ENCODE assay signal across 8 mouse cellular contexts in genomic region chr8:121935341-121936294, GRCm38 (mm10). TPM values are rescaled to one million over a fixed set of nuclear protein-coding genes. Genes with fewer than 3 reads are reported as not detected.
A peak's percentile ranks its signal among the peaks of the same experiment; 100 is the strongest.
DNase-seq lines count a peak whose midpoint lies in the region; ATAC-seq and TF ChIP-seq lines count a peak whose summit lies in the region.

No protein-coding gene starts in this region.

- ATAC-seq in neural tube, embryonic 11.5 days (ENCODE audit: insufficient read depth, low FRiP score, low TSS enrichment), result peak; percentile 69; the same call in 1 of the 2 replicates
- peak; percentile 85 for ATAC-seq in hindbrain, embryonic 12.5 days (ENCODE audit: low FRiP score)
- ATAC-seq in lung, postnatal 0 days, result no peak
- peak; percentile 34; the same call in 1 of the 2 replicates for ATAC-seq in stomach, embryonic 16.5 days (ENCODE audit: insufficient read depth, low FRiP score)

- TF ChIP-seq EP300 in lung, postnatal 0 days (IDR thresholded peaks at IDR 0.05), result no peak

- WGBS in neural tube, embryonic 11.5 days, result 57% methylated on average over 12 of the region's 12 CpGs
- 42% methylated on average over 12 of the region's 12 CpGs for WGBS in hindbrain, embryonic 12.5 days
- 46% methylated on average over 12 of the region's 12 CpGs for WGBS in lung, postnatal 0 days
- 51% methylated on average over 12 of the region's 12 CpGs for WGBS in stomach, embryonic 16.5 days

- no peak overlapping the region for H3K9ac ChIP-seq in neural tube, embryonic 11.5 days (ENCODE audit: low read length)
- no peak overlapping the region; the same call in 1 of the 2 replicates for H3K9ac ChIP-seq in hindbrain, embryonic 12.5 days
- no peak overlapping the region for H3K9ac ChIP-seq in lung, postnatal 0 days (replicated peaks; ENCODE audit: low read depth)
- 0 out of 2 replicates have a peak overlapping the region, but pooled peaks have one; percentile 3 for H3K9ac ChIP-seq in stomach, embryonic 16.5 days (ENCODE audit: low read length)

- H3K4me3 ChIP-seq in neural tube, embryonic 11.5 days (ENCODE audit: low read depth, low read length), result no peak overlapping the region
- no peak overlapping the region for H3K4me3 ChIP-seq in hindbrain, embryonic 12.5 days
- no peak overlapping the region for H3K4me3 ChIP-seq in lung, postnatal 0 days (ENCODE audit: low read depth, low read length)
- H3K4me3 ChIP-seq in stomach, embryonic 16.5 days (replicated peaks; ENCODE audit: low read length), result no peak overlapping the region

- peak; percentile 63 for TF ChIP-seq CTCF in lung, postnatal 0 days (IDR thresholded peaks at IDR 0.05)

- peak; percentile 51 for DNase-seq in adrenal gland, postnatal 14 days
- no peak for DNase-seq in adrenal gland, postnatal 10 days
- DNase-seq in neural tube, embryonic 11.5 days (ENCODE audit: low spot score), result peak; percentile 60
- no peak for DNase-seq in neural tube, embryonic 10.5 days (ENCODE audit: extremely low spot score, low spot score)
- DNase-seq in lung, postnatal 0 days (ENCODE audit: low spot score), result peak; percentile 40
- no peak for DNase-seq in urinary bladder, postnatal 25 days (ENCODE audit: low spot score)

- H3K36me3 ChIP-seq in neural tube, embryonic 11.5 days (ENCODE audit: control insufficient read depth, insufficient read depth, low read length), result no peaks in the 10 kb centered on the region
- H3K36me3 ChIP-seq in hindbrain, embryonic 12.5 days, result no peaks in the 10 kb centered on the region
- no peaks in the 10 kb centered on the region for H3K36me3 ChIP-seq in lung, postnatal 0 days (ENCODE audit: insufficient read depth, low read length)
- no peaks in the 10 kb centered on the region for H3K36me3 ChIP-seq in stomach, embryonic 16.5 days (ENCODE audit: control insufficient read depth, insufficient read depth, low read length)

- H3K4me2 ChIP-seq in neural tube, embryonic 11.5 days (ENCODE audit: low read depth), result no peak overlapping the region
- H3K4me2 ChIP-seq in hindbrain, embryonic 12.5 days (replicated peaks), result 0 out of 2 replicates have a peak overlapping the region, but pooled peaks have one; percentile 11
- H3K4me2 ChIP-seq in lung, postnatal 0 days (replicated peaks; ENCODE audit: low read depth, low read length), result no peak overlapping the region
- no peak overlapping the region for H3K4me2 ChIP-seq in stomach, embryonic 16.5 days (ENCODE audit: low read depth, low read length)

- H3K9me3 ChIP-seq in neural tube, embryonic 11.5 days (ENCODE audit: control insufficient read depth, low read length), result no peaks in the 10 kb centered on the region
- H3K9me3 ChIP-seq in hindbrain, embryonic 12.5 days (replicated peaks), result no peaks in the 10 kb centered on the region
- no peaks in the 10 kb centered on the region for H3K9me3 ChIP-seq in lung, postnatal 0 days (ENCODE audit: low read length)
- H3K9me3 ChIP-seq in stomach, embryonic 16.5 days (replicated peaks; ENCODE audit: control insufficient read depth, low read length), result no peaks in the 10 kb centered on the region

- peaks cover 7% of the 10 kb centered on the region; the same call in 1 of the 2 replicates for H3K4me1 ChIP-seq in neural tube, embryonic 11.5 days (ENCODE audit: control insufficient read depth, insufficient read depth, low read length)
- H3K4me1 ChIP-seq in hindbrain, embryonic 12.5 days, result peaks cover 24% of the 10 kb centered on the region
- no peaks in the 10 kb centered on the region for H3K4me1 ChIP-seq in lung, postnatal 0 days (ENCODE audit: insufficient read depth, low read depth, low read length)
- H3K4me1 ChIP-seq in stomach, embryonic 16.5 days (ENCODE audit: control insufficient read depth, insufficient read depth, low read length), result peaks cover 6% of the 10 kb centered on the region; the same call in 1 of the 2 replicates

- 0 out of 2 replicates have a peak overlapping the region, but pooled peaks have one; percentile 8 for H3K27ac ChIP-seq in neural tube, embryonic 11.5 days (ENCODE audit: low read depth, low read length)
- H3K27ac ChIP-seq in hindbrain, embryonic 12.5 days, result peak overlapping the region; percentile 79
- H3K27ac ChIP-seq in lung, postnatal 0 days (ENCODE audit: low read length), result no peak overlapping the region
- peak overlapping the region; percentile 3; the same call in 1 of the 2 replicates for H3K27ac ChIP-seq in stomach, embryonic 16.5 days (ENCODE audit: low read length)

- no peaks in the 10 kb centered on the region for H3K27me3 ChIP-seq in neural tube, embryonic 11.5 days (ENCODE audit: control insufficient read depth, insufficient read depth, low read length)
- no peaks in the 10 kb centered on the region for H3K27me3 ChIP-seq in hindbrain, embryonic 12.5 days
- no peaks in the 10 kb centered on the region for H3K27me3 ChIP-seq in lung, postnatal 0 days (replicated peaks; ENCODE audit: insufficient read depth, low read length)
- H3K27me3 ChIP-seq in stomach, embryonic 16.5 days (ENCODE audit: control insufficient read depth, insufficient read depth, low read length), result no peaks in the 10 kb centered on the region

RNA-seq across cellular contexts. Expression of gene Car5a, which starts 9.1 kb away (rescaled TPM):
- 0.30 and 6.4 TPM in 2 replicates for total RNA-seq in adrenal gland, postnatal 14 days (2021)
- 1 to 10 TPM; 2.3 to 4.6 TPM for total RNA-seq in adrenal gland, postnatal 10 days (2021)
- polyA plus RNA-seq in neural tube, embryonic 11.5 days (2014; fragmentation: Nextera tagmentation; extraction: Ambion mirVana), result not detected in 2 replicates
- 0.18 TPM in 1 of 2 replicates, not detected in the other for polyA plus RNA-seq in hindbrain, embryonic 12.5 days (2016; fragmentation: Nextera tagmentation; extraction: Ambion mirVana)
- 0.37 and 0.61 TPM in 2 replicates for polyA plus RNA-seq in lung, postnatal 0 days (2015; fragmentation: Nextera tagmentation; extraction: Ambion mirVana)
- 0.19 and 0.40 TPM in 2 replicates for polyA plus RNA-seq in stomach, embryonic 16.5 days (2015; fragmentation: Nextera tagmentation; extraction: Ambion mirVana)

RNA-seq across cellular contexts. Expression of gene Banp, which starts 13.9 kb away (rescaled TPM):
- total RNA-seq in adrenal gland, postnatal 14 days (2021), result 30.4 and 31.2 TPM in 2 replicates
- total RNA-seq in adrenal gland, postnatal 10 days (2021), result 10 to 100 TPM; 14.0 to 21.3 TPM
- polyA plus RNA-seq in neural tube, embryonic 11.5 days (2014; fragmentation: Nextera tagmentation; extraction: Ambion mirVana), result 60.6 and 61.4 TPM in 2 replicates
- 48.3 and 57.3 TPM in 2 replicates for polyA plus RNA-seq in hindbrain, embryonic 12.5 days (2016; fragmentation: Nextera tagmentation; extraction: Ambion mirVana)
- polyA plus RNA-seq in lung, postnatal 0 days (2015; fragmentation: Nextera tagmentation; extraction: Ambion mirVana), result 17.1 and 30.7 TPM in 2 replicates
- 35.9 and 36.4 TPM in 2 replicates for polyA plus RNA-seq in stomach, embryonic 16.5 days (2015; fragmentation: Nextera tagmentation; extraction: Ambion mirVana)

RNA-seq across cellular contexts. Expression of gene Slc7a5, which starts 28.1 kb away (rescaled TPM):
- total RNA-seq in adrenal gland, postnatal 14 days (2021), result 41.4 and 46.8 TPM in 2 replicates
- total RNA-seq in adrenal gland, postnatal 10 days (2021), result 10 to 100 TPM; 32.0 to 47.2 TPM
- polyA plus RNA-seq in neural tube, embryonic 11.5 days (2014; fragmentation: Nextera tagmentation; extraction: Ambion mirVana), result 37.3 and 38.1 TPM in 2 replicates
- 29.4 and 33.2 TPM in 2 replicates for polyA plus RNA-seq in hindbrain, embryonic 12.5 days (2016; fragmentation: Nextera tagmentation; extraction: Ambion mirVana)
- 4.3 and 7.5 TPM in 2 replicates for polyA plus RNA-seq in lung, postnatal 0 days (2015; fragmentation: Nextera tagmentation; extraction: Ambion mirVana)
- polyA plus RNA-seq in stomach, embryonic 16.5 days (2015; fragmentation: Nextera tagmentation; extraction: Ambion mirVana), result 19.8 and 20.0 TPM in 2 replicates

Comparison
In these comparisons a context has a peak if more than half of its experiments do, and no peak if none do; other contexts are left out.
1. DNase-seq: peak in adrenal gland, postnatal 14 days (single experiment), neural tube, embryonic 11.5 days (single experiment) and lung, postnatal 0 days (single experiment); none in adrenal gland, postnatal 10 days (single experiment), neural tube, embryonic 10.5 days (single experiment) and urinary bladder, postnatal 25 days (single experiment).